Mouse (Mus musculus) intestine, embryonic 15.5 days (tissue): ENCODE measurements around the gene Sdr42e1. TPM values are rescaled to one million over a fixed set of nuclear protein-coding genes. Genes with fewer than 3 reads are reported as not detected.

Experiments used
- ATAC-seq: fragments of 200-750 bp; cut with Nextera tagmentation; 2 replicates; pipeline ENCODE4 v1.8.0; 2017; ENCODE audit warnings: moderate TSS enrichment, moderate library complexity
- H3K27ac ChIP-seq: fragments of 300-500 bp; sonication (generic); 2 replicates; pipeline ENCODE4 v1.5.1; 2015; ENCODE audit warnings: mild to moderate bottlenecking, inconsistent platforms
- H3K27me3 ChIP-seq: fragments of 300-500 bp; sonication (generic); replicated peaks from 2 replicates; pipeline ENCODE4 v1.6.1; 2015; ENCODE audit warnings: inconsistent platforms
- H3K36me3 ChIP-seq: fragments of 300-500 bp; sonication (generic); 2 replicates; pipeline ENCODE4 v1.6.1; 2015; ENCODE audit warnings: inconsistent platforms
- H3K4me1 ChIP-seq: fragments of 300-500 bp; sonication (generic); replicated peaks from 2 replicates; pipeline ENCODE4 v1.6.1; 2015; ENCODE audit warnings: inconsistent platforms
- H3K4me2 ChIP-seq: fragments of 300-500 bp; sonication (generic); replicated peaks from 2 replicates; pipeline ENCODE4 v1.6.1; 2015; ENCODE audit warnings: mild to moderate bottlenecking, inconsistent platforms
- H3K4me3 ChIP-seq: fragments of 300-500 bp; sonication (generic); replicated peaks from 2 replicates; pipeline ENCODE4 v1.5.1; 2015; ENCODE audit warnings: inconsistent platforms
- H3K9ac ChIP-seq: fragments of 300-500 bp; sonication (generic); 2 replicates; pipeline ENCODE4 v1.6.1; 2015; ENCODE audit warnings: inconsistent platforms
- H3K9me3 ChIP-seq: fragments of 300-500 bp; sonication (generic); 2 replicates; pipeline ENCODE4 v1.6.1; 2016; ENCODE audit warnings: inconsistent platforms
- WGBS: fragments of 180-500 bp; shearing (Covaris S2); methylation state at CpG from one replicate; pipeline ENCODE4 v1.1.7; 2015; 5-methylcytosine and 5-hydroxymethylcytosine counted together
- polyA plus RNA-seq: library from polyadenylated mRNA; unstranded; fragments of >200 nt; fragmentation: Nextera tagmentation; extraction: Ambion mirVana; gene quantifications from 2 replicates; pipeline ENCODE4 v1.2.1, GENCODE M21; 2015

The Sdr42e1 gene
- polyA plus RNA-seq, 1 experiment from 2014 or later, result 6.6 TPM

DNA sequence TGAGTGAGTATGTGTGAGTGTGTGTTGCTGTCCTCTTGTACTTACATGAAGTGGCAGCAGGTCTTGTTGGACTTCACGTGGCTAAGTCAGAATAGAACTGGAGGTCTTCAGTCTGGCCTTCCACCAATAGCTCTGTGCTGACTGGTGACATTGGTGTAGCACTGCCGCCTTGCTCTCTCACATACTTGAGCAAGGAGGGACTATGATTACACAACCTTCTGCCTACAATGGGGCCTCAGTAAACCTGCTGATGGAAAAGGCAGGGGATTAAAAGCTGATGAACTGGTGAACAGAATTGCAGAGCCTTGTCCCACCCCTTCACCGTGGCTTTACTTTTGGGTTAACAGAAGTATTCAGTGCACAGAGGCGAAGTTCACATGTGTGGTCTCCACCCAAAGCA is 18.6 kb upstream of the Sdr42e1 start:
- H3K4me2 ChIP-seq, result no peak overlapping the region
- no peak overlapping the region for H3K4me3 ChIP-seq
- no peak overlapping the region for H3K9ac ChIP-seq
- no peaks in the 10 kb centered on the region for H3K27me3 ChIP-seq
- H3K9me3 ChIP-seq, result no peaks in the 10 kb centered on the region
- no peaks in the 10 kb centered on the region for H3K4me1 ChIP-seq
- peak; percentile 86 for ATAC-seq
- no peaks in the 10 kb centered on the region for H3K36me3 ChIP-seq
- H3K27ac ChIP-seq, result peak overlapping the region; percentile 40; the same call in 1 of the 2 replicates
- 78% methylated on average over 4 of the region's 4 CpGs for WGBS

DNA sequence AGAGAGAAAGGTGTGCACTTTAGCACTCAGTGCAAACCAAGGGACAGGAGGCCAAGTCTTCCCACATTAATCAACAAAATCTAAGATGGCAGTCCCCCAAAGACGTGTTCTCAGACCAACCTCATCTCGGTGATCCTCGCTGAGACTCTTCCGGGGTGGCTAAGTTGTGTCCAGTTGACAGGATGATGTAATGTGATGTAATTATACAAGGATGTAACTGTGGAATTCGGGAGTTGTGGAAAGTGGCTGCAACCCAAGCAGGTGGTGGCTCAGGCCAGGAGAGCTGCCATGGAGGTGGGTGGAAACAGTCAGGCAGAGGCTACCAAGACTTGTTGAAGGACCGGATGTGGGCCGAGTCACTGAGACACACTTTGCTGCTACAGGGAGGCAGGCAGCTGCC is 14.4 kb upstream of the Sdr42e1 start:
- Histone ChIP-seq H3K9ac (no peak overlapping the region), H3K4me2 (no peak overlapping the region), H3K36me3 (no peaks in the 10 kb centered on the region), H3K4me3 (no peak overlapping the region), H3K9me3 (no peaks in the 10 kb centered on the region), H3K4me1 (peaks cover 9% of the 10 kb centered on the region), H3K27ac (no peak overlapping the region), H3K27me3 (no peaks in the 10 kb centered on the region)
- 78% methylated on average over 7 of the region's 7 CpGs for WGBS
- no peak for ATAC-seq

- peak overlapping the region; percentile 38 for H3K4me2 ChIP-seq
- peaks cover 9% of the 10 kb centered on the region for H3K4me1 ChIP-seq
- H3K27me3 ChIP-seq, result no peaks in the 10 kb centered on the region
- no peak overlapping the region for H3K4me3 ChIP-seq
- H3K36me3 ChIP-seq, result no peaks in the 10 kb centered on the region
- ATAC-seq, result peak; percentile 68
- no peak overlapping the region for H3K9ac ChIP-seq
- no peaks in the 10 kb centered on the region for H3K9me3 ChIP-seq
- 17% methylated on average over 11 of the region's 11 CpGs for WGBS
- H3K27ac ChIP-seq, result peak overlapping the region; percentile 70
Measured at GRCm38 (mm10) chr8:117684504-117684903, 11.0 kb upstream of the Sdr42e1 start.

DNA sequence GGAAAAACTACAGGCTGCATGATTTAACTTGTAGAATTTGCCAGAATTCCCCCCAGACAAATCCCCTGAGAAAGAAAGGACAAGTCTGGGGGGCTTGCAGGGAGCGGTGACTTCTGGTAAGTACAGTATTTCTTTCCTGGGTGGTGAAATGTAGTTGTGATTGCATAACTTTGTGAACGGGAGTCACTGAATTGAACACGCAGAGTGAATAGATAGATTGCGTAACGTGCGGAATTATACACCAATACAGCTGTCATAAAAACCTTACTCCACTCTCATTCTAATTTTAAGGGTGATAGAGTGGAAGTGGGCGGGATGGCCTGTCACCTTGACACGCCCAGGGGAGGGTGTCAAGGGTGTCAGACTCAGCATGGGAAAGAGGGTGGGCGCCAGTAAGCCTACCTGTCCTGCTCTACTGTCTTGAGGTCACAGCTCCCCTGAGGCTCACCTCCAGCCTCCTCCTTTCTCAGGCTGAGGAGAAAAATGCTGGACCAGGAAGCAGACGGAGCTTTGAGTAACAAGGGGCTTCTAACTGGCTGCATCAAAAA is 10.5 kb upstream of the Sdr42e1 start:
- 51% methylated on average over 10 of the region's 10 CpGs for WGBS
- Histone ChIP-seq H3K27me3 (no peaks in the 10 kb centered on the region), H3K36me3 (no peaks in the 10 kb centered on the region), H3K27ac (peak overlapping the region; percentile 70), H3K4me3 (no peak overlapping the region), H3K9me3 (no peaks in the 10 kb centered on the region), H3K4me2 (peak overlapping the region; percentile 38), H3K9ac (no peak overlapping the region), H3K4me1 (peaks cover 9% of the 10 kb centered on the region)
- ATAC-seq, result peak; percentile 88

- Histone ChIP-seq H3K4me2 (no peak overlapping the region), H3K36me3 (no peaks in the 10 kb centered on the region), H3K4me1 (peaks cover under 1% of the 10 kb centered on the region; the same call in 1 of the 2 replicates), H3K27me3 (no peaks in the 10 kb centered on the region), H3K9ac (no peak overlapping the region), H3K9me3 (no peaks in the 10 kb centered on the region), H3K4me3 (no peak overlapping the region), H3K27ac (no peak overlapping the region)
- WGBS, result 82% methylated on average over 4 of the region's 4 CpGs
- no peak for ATAC-seq
Measured at GRCm38 (mm10) chr8:117678650-117679049, 5.2 kb upstream of the Sdr42e1 start.

- ATAC-seq, result no peak
- no peaks in the 10 kb centered on the region for H3K27me3 ChIP-seq
- no peak overlapping the region for H3K4me3 ChIP-seq
- no peak overlapping the region for H3K9ac ChIP-seq
- WGBS, result 32% methylated on average over 8 of the region's 8 CpGs
- H3K27ac ChIP-seq, result no peak overlapping the region
- H3K4me1 ChIP-seq, result peaks cover 4% of the 10 kb centered on the region
- H3K36me3 ChIP-seq, result no peaks in the 10 kb centered on the region
- H3K9me3 ChIP-seq, result no peaks in the 10 kb centered on the region
- H3K4me2 ChIP-seq, result no peak overlapping the region
Measured at GRCm38 (mm10) chr8:117677011-117677410, 3.5 kb upstream of the Sdr42e1 start.

GRCm38 (mm10) chr8:117676460-117676859 is 3.0 kb upstream of the Sdr42e1 start:
- Histone ChIP-seq H3K4me2 (no peak overlapping the region), H3K4me1 (peaks cover 4% of the 10 kb centered on the region), H3K27me3 (no peaks in the 10 kb centered on the region), H3K36me3 (no peaks in the 10 kb centered on the region), H3K9me3 (no peaks in the 10 kb centered on the region), H3K27ac (peak overlapping the region; percentile 10; the same call in 1 of the 2 replicates), H3K9ac (no peak overlapping the region), H3K4me3 (no peak overlapping the region)
- 34% methylated on average over 9 of the region's 9 CpGs for WGBS
- ATAC-seq, result peak; percentile 69

- 75% methylated on average over 5 of the region's 5 CpGs for WGBS
- no peak overlapping the region for H3K9ac ChIP-seq
- peaks cover 6% of the 10 kb centered on the region for H3K4me1 ChIP-seq
- no peak overlapping the region for H3K27ac ChIP-seq
- no peaks in the 10 kb centered on the region for H3K36me3 ChIP-seq
- H3K4me3 ChIP-seq, result no peak overlapping the region
- no peak overlapping the region for H3K4me2 ChIP-seq
- no peak for ATAC-seq
- H3K9me3 ChIP-seq, result no peaks in the 10 kb centered on the region
- H3K27me3 ChIP-seq, result no peaks in the 10 kb centered on the region
Measured at GRCm38 (mm10) chr8:117675171-117675570, 1.7 kb upstream of the Sdr42e1 start.

GRCm38 (mm10) chr8:117672558-117672957 is 931 bp downstream of the Sdr42e1 start:
- ATAC-seq, result no peak
- H3K27me3 ChIP-seq, result no peaks in the 10 kb centered on the region
- no peaks in the 10 kb centered on the region for H3K36me3 ChIP-seq
- H3K9me3 ChIP-seq, result no peaks in the 10 kb centered on the region
- no peak overlapping the region for H3K4me2 ChIP-seq
- peaks cover 12% of the 10 kb centered on the region for H3K4me1 ChIP-seq
- H3K9ac ChIP-seq, result no peak overlapping the region
- H3K4me3 ChIP-seq, result no peak overlapping the region
- 71% methylated on average over 3 of the region's 3 CpGs for WGBS
- no peak overlapping the region for H3K27ac ChIP-seq

- Histone ChIP-seq H3K36me3 (no peaks in the 10 kb centered on the region), H3K27ac (no peak overlapping the region), H3K27me3 (no peaks in the 10 kb centered on the region), H3K9ac (no peak overlapping the region), H3K9me3 (no peaks in the 10 kb centered on the region), H3K4me3 (no peak overlapping the region), H3K4me2 (0 out of 2 replicates have a peak overlapping the region, but pooled peaks have one; percentile 35), H3K4me1 (peaks cover 14% of the 10 kb centered on the region; the same call in 1 of the 2 replicates)
- 13% methylated on average over 11 of the region's 11 CpGs for WGBS
- ATAC-seq, result peak; percentile 67
Measured at GRCm38 (mm10) chr8:117670461-117670860, 3.0 kb downstream of the Sdr42e1 start.

DNA sequence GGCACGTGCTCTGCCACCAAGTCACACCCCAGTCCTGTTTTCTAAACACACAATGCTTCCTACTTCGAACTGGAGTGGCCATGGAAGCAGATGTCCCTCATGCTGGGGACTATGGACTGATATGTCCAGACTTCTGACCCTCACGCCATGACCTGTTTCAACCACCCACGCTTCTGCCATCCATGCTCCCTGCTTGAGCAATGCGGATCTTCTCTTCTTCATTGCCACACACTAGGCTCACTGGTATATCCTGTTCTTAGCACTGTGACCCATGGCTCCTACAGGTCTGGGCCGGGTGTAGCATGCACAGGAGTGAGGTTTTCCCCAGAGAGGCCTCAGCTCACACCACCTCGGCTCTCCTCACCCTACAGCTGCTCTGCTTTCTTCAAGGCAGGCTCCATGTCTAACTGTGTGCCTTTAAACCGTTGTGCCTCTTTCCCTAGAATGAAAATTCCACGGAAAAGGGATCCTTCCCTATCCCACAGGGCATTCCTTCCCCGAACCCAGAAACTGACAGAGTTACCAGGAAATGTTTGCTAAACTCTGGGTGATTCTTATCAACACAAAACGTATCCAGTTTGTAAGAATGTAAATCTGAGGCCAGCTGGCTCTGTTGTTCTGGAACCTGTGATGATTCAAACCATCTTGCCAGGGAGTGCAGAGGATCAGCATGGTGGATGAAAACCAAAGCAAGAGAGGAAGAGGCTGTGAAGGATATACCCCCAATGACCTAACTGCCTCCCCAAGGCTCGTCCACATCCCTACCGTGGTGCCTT is 6.0 kb downstream of the Sdr42e1 start:
- H3K27ac ChIP-seq, result no peak overlapping the region
- no peak overlapping the region for H3K9ac ChIP-seq
- no peak overlapping the region for H3K4me3 ChIP-seq
- H3K4me1 ChIP-seq, result peaks cover 10% of the 10 kb centered on the region; the same call in 1 of the 2 replicates
- no peaks in the 10 kb centered on the region for H3K9me3 ChIP-seq
- H3K27me3 ChIP-seq, result no peaks in the 10 kb centered on the region
- H3K4me2 ChIP-seq, result no peak overlapping the region
- H3K36me3 ChIP-seq, result 0 out of 2 replicates have a peak, but pooled peaks cover 3% of the 10 kb centered on the region
- ATAC-seq, result no peak; the same call in 1 of the 2 replicates
- 60% methylated on average over 13 of the region's 13 CpGs for WGBS

DNA sequence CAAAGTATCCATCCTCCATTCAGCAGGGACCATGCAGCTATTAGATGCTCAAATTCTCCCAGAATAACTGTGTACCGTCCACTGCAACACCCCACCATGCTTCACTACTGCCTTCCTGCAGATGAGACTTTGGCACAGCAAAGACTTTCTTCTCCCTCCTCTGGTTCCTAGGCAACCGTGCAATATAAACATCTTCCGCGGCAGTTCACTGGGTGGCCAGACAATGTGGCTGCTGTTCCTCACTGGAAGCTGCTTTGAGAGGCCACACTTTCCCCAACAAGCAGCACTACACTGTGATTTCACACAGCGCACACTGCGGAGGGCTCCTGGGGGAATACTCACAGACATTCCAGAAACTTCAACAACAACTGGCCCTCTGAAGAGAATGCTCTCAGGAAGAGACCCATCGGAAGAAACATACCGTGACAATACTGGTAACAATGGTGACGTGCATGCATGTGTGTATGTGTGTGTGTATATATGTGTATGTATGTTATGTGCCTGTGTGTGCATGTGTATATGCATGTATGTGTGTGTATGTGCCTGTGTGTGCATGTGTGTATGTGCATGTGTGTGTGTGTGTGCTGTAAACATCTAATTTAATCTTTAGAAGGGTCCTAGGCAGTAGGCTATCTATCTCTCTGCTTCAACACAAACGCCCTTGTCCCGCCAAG is 13.0 kb downstream of the Sdr42e1 start:
- Histone ChIP-seq H3K9me3 (no peaks in the 10 kb centered on the region), H3K9ac (no peak overlapping the region), H3K4me3 (no peak overlapping the region), H3K36me3 (0 out of 2 replicates have a peak, but pooled peaks cover 3% of the 10 kb centered on the region), H3K4me1 (peaks cover 7% of the 10 kb centered on the region), H3K27me3 (no peaks in the 10 kb centered on the region), H3K4me2 (peak overlapping the region; percentile 36), H3K27ac (no peak overlapping the region; the same call in 1 of the 2 replicates)
- peak; percentile 88 for ATAC-seq
- WGBS, result 12% methylated on average over 11 of the region's 11 CpGs
